Mouse (Mus musculus): Measurements from ENCODE around the gene Slc16a9. TPM values are rescaled to one million over a fixed set of nuclear protein-coding genes. Genes with fewer than 3 reads are reported as not detected.
"Not testable (repeated sequence)": the region's sequence is repeated elsewhere in the genome, so short reads cannot be mapped to it uniquely, and the experiment has no call there.

The Slc16a9 gene
- polyA plus RNA-seq, 1 experiment from 2014 or later, result 0.25 TPM

- not testable (repeated sequence) for H3K4me3 ChIP-seq; DNase-seq (ENCODE audit: low spot score); H3K4me1 ChIP-seq; H3K9me3 ChIP-seq (replicated peaks); H3K36me3 ChIP-seq; H3K27me3 ChIP-seq (ENCODE audit: low read depth, poor library complexity, severe bottlenecking); H3K27ac ChIP-seq (replicated peaks)
- WGBS, result 93% methylated on average over 8 of the region's 8 CpGs
Observed at GRCm38 (mm10) chr10:70222231-70222630, 22.7 kb upstream of the Slc16a9 start.

GRCm38 (mm10) chr10:70224571-70224970, 20.3 kb upstream of the Slc16a9 start:
- 91% methylated on average over 6 of the region's 6 CpGs for WGBS
- Histone ChIP-seq H3K27me3 (ENCODE audit: low read depth, poor library complexity, severe bottlenecking) (no peaks in the 10 kb centered on the region), H3K9me3 (replicated peaks) (no peaks in the 10 kb centered on the region), H3K27ac (replicated peaks) (no peak overlapping the region), H3K4me1 (no peaks in the 10 kb centered on the region), H3K36me3 (no peaks in the 10 kb centered on the region), H3K4me3 (no peak overlapping the region)
- DNase-seq (ENCODE audit: low spot score), result no peak

DNA sequence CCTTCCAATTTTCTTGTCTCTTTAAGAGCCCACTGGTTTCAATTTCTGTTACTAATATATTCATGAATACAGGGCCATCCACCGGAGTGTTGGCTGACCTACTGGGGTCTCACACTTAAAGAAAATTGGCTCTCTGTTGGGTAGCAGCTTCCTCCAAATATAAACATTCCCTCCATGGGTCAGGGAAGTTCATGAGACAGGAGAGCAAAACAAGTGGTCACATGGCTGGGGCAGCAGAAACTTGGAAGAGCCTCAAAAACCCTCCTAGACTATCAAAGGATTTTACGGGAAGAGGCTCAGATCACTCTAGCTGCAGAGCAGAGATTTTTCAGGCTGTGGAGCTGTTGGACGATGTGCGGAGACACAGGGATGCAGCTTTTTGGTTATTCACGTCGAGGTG, 19.1 kb upstream of the Slc16a9 start:
- no peak for DNase-seq (ENCODE audit: low spot score)
- H3K9me3 ChIP-seq (replicated peaks), result no peaks in the 10 kb centered on the region
- H3K36me3 ChIP-seq, result no peaks in the 10 kb centered on the region
- H3K4me1 ChIP-seq, result no peaks in the 10 kb centered on the region
- H3K27ac ChIP-seq (replicated peaks), result no peak overlapping the region
- H3K27me3 ChIP-seq (ENCODE audit: low read depth, poor library complexity, severe bottlenecking), result no peaks in the 10 kb centered on the region
- H3K4me3 ChIP-seq, result no peak overlapping the region
- WGBS, result 83% methylated on average over 6 of the region's 6 CpGs

DNA sequence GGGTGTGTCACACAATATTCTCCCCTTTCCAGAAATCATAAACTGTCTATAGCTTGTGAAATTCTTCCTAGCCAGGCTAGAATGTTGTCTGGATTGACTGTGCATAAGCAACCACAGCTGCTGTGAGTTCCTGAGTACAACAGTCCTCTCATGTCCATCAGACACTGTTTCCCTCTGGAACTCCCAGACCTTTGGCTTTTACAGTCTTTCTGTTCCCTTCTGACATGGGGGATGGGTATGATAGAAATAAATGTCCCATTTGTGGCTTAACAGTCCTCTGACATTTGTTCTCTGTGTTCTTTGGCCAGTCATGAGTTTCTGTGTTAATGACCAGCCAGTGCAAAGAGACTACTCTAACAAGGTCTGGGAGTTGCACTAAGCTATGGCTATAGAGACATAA, 18.3 kb upstream of the Slc16a9 start:
- H3K27ac ChIP-seq (replicated peaks), result no peak overlapping the region
- H3K27me3 ChIP-seq (ENCODE audit: low read depth, poor library complexity, severe bottlenecking), result no peaks in the 10 kb centered on the region
- H3K36me3 ChIP-seq, result no peaks in the 10 kb centered on the region
- no peaks in the 10 kb centered on the region for H3K9me3 ChIP-seq (replicated peaks)
- DNase-seq (ENCODE audit: low spot score), result no peak
- H3K4me3 ChIP-seq, result no peak overlapping the region
- H3K4me1 ChIP-seq, result no peaks in the 10 kb centered on the region

DNA sequence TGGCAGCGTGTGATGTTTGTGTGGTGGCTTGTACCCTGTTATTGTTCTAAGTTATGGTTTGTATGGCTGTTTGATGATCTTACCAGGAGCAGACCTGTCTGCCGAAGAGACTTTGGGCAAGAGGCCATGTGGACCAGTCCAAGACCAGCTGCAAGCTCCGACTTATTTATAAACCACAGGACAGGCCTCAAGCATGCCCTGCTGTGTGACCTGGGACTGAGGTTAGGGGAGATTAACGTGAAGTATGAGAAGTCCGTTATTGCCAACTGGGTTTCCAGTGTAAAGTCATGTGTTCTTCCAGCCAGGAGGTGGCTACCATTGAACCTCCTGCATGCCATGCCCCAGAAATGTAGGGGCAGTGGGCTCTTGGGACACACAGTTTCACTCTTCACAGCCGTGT, 14.5 kb upstream of the Slc16a9 start:
- no peaks in the 10 kb centered on the region for H3K4me1 ChIP-seq
- 86% methylated on average over 6 of the region's 6 CpGs for WGBS
- H3K36me3 ChIP-seq, result no peaks in the 10 kb centered on the region
- no peak overlapping the region for H3K27ac ChIP-seq (replicated peaks)
- H3K9me3 ChIP-seq (replicated peaks), result no peaks in the 10 kb centered on the region
- H3K4me3 ChIP-seq, result no peak overlapping the region
- no peaks in the 10 kb centered on the region for H3K27me3 ChIP-seq (ENCODE audit: low read depth, poor library complexity, severe bottlenecking)
- no peak for DNase-seq (ENCODE audit: low spot score)

- peaks cover 8% of the 10 kb centered on the region for H3K27me3 ChIP-seq (ENCODE audit: low read depth, poor library complexity, severe bottlenecking)
- H3K4me3 ChIP-seq, result no peak overlapping the region
- no peaks in the 10 kb centered on the region for H3K36me3 ChIP-seq
- no peaks in the 10 kb centered on the region for H3K4me1 ChIP-seq
- WGBS, result 70% methylated on average over 2 of the region's 2 CpGs
- H3K9me3 ChIP-seq (replicated peaks), result no peaks in the 10 kb centered on the region
- DNase-seq (ENCODE audit: low spot score), result no peak
- H3K27ac ChIP-seq (replicated peaks), result no peak overlapping the region
Observed at GRCm38 (mm10) chr10:70237936-70238335, 7.0 kb upstream of the Slc16a9 start.

- no peak overlapping the region for H3K4me3 ChIP-seq
- peaks cover 56% of the 10 kb centered on the region for H3K27me3 ChIP-seq (ENCODE audit: low read depth, poor library complexity, severe bottlenecking)
- no peaks in the 10 kb centered on the region for H3K36me3 ChIP-seq
- peaks cover 20% of the 10 kb centered on the region for H3K4me1 ChIP-seq
- H3K27ac ChIP-seq (replicated peaks), result no peak overlapping the region
- no peak for DNase-seq (ENCODE audit: low spot score)
- 51% methylated on average over 8 of the region's 8 CpGs for WGBS
- no peaks in the 10 kb centered on the region for H3K9me3 ChIP-seq (replicated peaks)
Observed at GRCm38 (mm10) chr10:70242751-70243444, 2.0 kb upstream of the Slc16a9 start.

DNA sequence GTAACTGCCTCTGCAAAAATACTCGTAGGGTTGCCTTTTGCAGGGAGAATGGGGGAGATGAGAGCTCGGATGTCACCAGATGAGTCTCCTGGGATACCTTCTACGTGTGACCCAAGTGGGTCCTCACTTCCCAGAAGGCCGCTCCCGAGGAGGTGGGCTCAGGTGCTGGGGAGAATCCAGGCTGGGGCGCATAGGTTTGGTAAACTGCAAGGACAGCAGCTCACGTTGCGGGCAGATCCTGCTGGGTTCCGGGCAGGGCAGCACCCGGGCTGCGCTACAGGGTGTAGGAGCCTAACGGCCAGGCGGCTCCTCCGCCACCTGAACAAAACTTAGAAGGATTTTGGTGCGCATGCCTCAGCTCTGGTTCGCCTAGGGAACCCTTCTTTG, 652 bp downstream of the Slc16a9 start:
- peaks cover 20% of the 10 kb centered on the region for H3K4me1 ChIP-seq
- no peaks in the 10 kb centered on the region for H3K36me3 ChIP-seq
- peaks cover 58% of the 10 kb centered on the region for H3K27me3 ChIP-seq (ENCODE audit: low read depth, poor library complexity, severe bottlenecking)
- H3K27ac ChIP-seq (replicated peaks), result peak overlapping the region; percentile 81
- H3K9me3 ChIP-seq (replicated peaks), result no peaks in the 10 kb centered on the region
- no peak for DNase-seq (ENCODE audit: low spot score)
- under 1% methylated on average over 16 of the region's 16 CpGs for WGBS
- H3K4me3 ChIP-seq, result peak overlapping the region; percentile 74

DNA sequence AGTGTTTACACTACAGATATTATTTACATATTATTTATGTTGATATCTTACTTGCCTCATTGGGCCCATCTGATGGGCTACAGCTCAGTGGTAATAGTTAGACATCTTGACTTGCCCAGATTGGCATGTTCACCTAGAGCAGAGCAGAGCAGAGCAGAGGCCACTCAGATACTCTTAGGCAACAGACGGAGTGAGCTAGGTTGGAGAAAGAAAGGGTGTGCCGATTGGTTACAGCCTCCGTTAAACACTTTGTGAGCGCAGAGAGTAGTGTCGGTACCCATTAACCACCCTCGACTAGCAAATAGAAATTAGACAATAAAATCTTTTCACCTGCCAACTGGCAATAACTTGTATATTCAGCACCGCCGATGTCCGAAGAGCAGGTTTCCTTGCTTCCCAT, 1.2 kb downstream of the Slc16a9 start:
- 39% methylated on average over 9 of the region's 9 CpGs for WGBS
- Histone ChIP-seq H3K9me3 (replicated peaks) (no peaks in the 10 kb centered on the region), H3K4me1 (peaks cover 20% of the 10 kb centered on the region), H3K4me3 (peak overlapping the region; percentile 74), H3K27ac (replicated peaks) (no peak overlapping the region), H3K36me3 (no peaks in the 10 kb centered on the region), H3K27me3 (ENCODE audit: low read depth, poor library complexity, severe bottlenecking) (peaks cover 58% of the 10 kb centered on the region)
- peak; percentile 16 for DNase-seq (ENCODE audit: low spot score)

- H3K27ac ChIP-seq (replicated peaks), result no peak overlapping the region
- H3K4me1 ChIP-seq, result peaks cover 8% of the 10 kb centered on the region
- H3K27me3 ChIP-seq (ENCODE audit: low read depth, poor library complexity, severe bottlenecking), result peaks cover 27% of the 10 kb centered on the region
- WGBS, result 82% methylated on average over 4 of the region's 4 CpGs
- DNase-seq (ENCODE audit: low spot score), result no peak
- H3K4me3 ChIP-seq, result no peak overlapping the region
- H3K9me3 ChIP-seq (replicated peaks), result no peaks in the 10 kb centered on the region
- H3K36me3 ChIP-seq, result no peaks in the 10 kb centered on the region
Observed at GRCm38 (mm10) chr10:70250354-70250753, 5.5 kb downstream of the Slc16a9 start.

DNA sequence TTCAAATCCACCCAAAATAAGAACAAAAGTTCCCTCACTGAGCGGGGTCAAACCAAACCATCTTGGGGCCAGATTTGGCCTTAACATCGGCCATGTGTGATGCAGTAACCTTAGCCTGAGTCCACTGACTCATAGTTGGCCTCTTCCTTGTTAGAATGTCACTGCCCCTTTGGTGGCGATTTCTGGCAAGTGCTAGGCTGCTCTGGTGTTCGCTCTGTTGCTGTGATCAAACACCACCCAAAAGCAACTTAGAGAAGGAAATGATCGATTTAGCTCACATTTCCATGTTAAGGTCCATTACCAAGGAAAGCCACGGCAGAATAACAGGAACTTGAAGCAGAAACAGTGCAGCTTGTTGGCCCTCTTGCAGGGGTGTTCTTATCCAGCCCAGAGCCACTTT, 5.9 kb downstream of the Slc16a9 start:
- H3K9me3 ChIP-seq (replicated peaks), result no peaks in the 10 kb centered on the region
- DNase-seq (ENCODE audit: low spot score), result no peak
- H3K4me1 ChIP-seq, result peaks cover 3% of the 10 kb centered on the region
- peaks cover 23% of the 10 kb centered on the region for H3K27me3 ChIP-seq (ENCODE audit: low read depth, poor library complexity, severe bottlenecking)
- H3K36me3 ChIP-seq, result no peaks in the 10 kb centered on the region
- H3K27ac ChIP-seq (replicated peaks), result no peak overlapping the region
- 91% methylated on average over 6 of the region's 6 CpGs for WGBS
- H3K4me3 ChIP-seq, result no peak overlapping the region

GRCm38 (mm10) chr10:70254666-70255065, 9.8 kb downstream of the Slc16a9 start:
- no peaks in the 10 kb centered on the region for H3K36me3 ChIP-seq
- DNase-seq (ENCODE audit: low spot score), result no peak
- WGBS, result 80% methylated on average over 4 of the region's 4 CpGs
- no peak overlapping the region for H3K27ac ChIP-seq (replicated peaks)
- no peaks in the 10 kb centered on the region for H3K27me3 ChIP-seq (ENCODE audit: low read depth, poor library complexity, severe bottlenecking)
- H3K4me3 ChIP-seq, result no peak overlapping the region
- no peaks in the 10 kb centered on the region for H3K9me3 ChIP-seq (replicated peaks)
- H3K4me1 ChIP-seq, result no peaks in the 10 kb centered on the region

DNA sequence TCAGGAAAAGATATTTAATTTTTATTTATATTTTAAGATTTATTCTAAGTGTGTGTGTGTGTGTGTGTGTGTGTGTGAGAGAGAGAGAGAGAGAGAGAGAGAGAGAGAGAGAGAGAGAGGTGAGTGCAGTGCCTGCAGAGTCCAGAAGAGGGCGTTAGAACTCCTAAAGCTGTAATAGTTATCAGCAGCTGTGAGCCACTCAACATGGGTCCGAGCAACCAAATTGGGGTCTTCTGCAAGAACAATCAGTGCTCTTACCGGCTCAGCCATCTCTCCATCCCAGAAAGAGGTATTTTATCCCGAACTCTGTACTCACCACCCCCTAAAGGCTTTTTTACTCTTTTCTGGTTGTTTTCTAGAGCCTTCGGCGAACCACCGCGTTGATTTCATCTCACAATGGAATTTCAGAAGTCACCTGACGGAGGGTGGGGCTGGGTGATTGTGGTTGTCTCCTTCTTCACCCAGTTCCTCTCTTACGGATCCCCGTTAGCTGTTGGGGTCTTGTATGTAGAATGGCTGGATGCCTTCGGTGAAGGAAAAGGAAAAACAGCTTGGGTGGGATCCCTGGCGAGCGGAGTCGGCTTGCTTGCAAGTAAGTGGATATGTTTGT, 10.8 kb downstream of the Slc16a9 start:
- no peaks in the 10 kb centered on the region for H3K36me3 ChIP-seq
- no peaks in the 10 kb centered on the region for H3K27me3 ChIP-seq (ENCODE audit: low read depth, poor library complexity, severe bottlenecking)
- H3K9me3 ChIP-seq (replicated peaks), result no peaks in the 10 kb centered on the region
- no peak for DNase-seq (ENCODE audit: low spot score)
- no peak overlapping the region for H3K4me3 ChIP-seq
- no peak overlapping the region for H3K27ac ChIP-seq (replicated peaks)
- WGBS, result 89% methylated on average over 15 of the region's 15 CpGs
- H3K4me1 ChIP-seq, result peaks cover 4% of the 10 kb centered on the region
